Mouse (Mus musculus): Measurements from ENCODE around the gene Gm3453. TPM values are rescaled to one million over a fixed set of nuclear protein-coding genes. Genes with fewer than 3 reads are reported as not detected.
"Not testable (repeated sequence)": the region's sequence is repeated elsewhere in the genome, so short reads cannot be mapped to it uniquely, and the experiment has no call there.

Gm3453 gene
- polyA plus RNA-seq (2012; rRNA removed), result not detected in 2 replicates

DNA sequence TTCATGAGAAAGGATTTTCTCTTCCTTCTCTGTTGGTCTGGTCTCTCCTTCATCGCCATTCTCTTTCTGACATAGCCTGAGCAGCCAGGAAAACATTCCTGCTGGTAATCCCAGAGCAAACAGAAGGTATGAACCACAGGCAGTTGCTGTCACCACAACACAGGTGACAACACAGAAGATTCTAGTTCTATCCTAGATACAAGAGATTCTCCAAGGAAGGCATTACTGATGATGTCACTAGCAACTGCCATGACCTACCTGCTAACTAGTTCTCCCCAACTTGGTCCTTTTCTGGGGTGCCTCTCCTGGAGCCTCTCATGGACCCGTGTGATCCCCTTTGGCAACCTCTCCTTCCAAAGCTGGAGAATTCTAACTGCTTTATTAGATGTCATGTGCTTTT lies at the start of gene Gm3453:
TSS of gene Gm3453 (minus strand) at position 101 of the 400 bp plus-strand sequence.
- not testable (repeated sequence) for H3K4me3 ChIP-seq (ENCODE audit: insufficient read depth, low read length); H3K27ac ChIP-seq (ENCODE audit: insufficient read depth, low read length); H3K4me1 ChIP-seq (ENCODE audit: control insufficient read depth, insufficient read depth, low read length)

DNA sequence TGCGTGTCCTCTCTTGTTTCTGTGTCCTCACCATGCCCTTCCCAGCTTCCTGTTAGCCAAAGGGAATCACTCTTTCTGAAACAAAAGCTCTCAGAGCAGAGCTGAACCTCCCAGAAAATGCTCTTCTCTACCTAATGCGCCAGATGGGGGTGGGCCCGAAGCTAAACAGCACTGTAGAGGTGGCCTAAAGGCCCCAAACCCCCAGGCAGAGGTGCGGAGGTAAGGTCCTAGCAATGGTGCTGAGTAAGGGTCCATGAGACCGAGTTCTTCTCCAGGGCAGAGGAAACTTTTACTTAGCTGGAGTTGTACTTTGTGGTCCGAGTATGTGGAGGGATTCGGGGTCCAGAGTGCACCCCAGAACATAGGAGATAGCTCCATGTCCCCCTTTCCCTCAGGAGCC lies 8.2 kb upstream of the Gm3453 start:
- not testable (repeated sequence) for H3K4me1 ChIP-seq (ENCODE audit: control insufficient read depth, insufficient read depth, low read length); H3K27ac ChIP-seq (ENCODE audit: insufficient read depth, low read length); H3K4me3 ChIP-seq (ENCODE audit: insufficient read depth, low read length)

DNA sequence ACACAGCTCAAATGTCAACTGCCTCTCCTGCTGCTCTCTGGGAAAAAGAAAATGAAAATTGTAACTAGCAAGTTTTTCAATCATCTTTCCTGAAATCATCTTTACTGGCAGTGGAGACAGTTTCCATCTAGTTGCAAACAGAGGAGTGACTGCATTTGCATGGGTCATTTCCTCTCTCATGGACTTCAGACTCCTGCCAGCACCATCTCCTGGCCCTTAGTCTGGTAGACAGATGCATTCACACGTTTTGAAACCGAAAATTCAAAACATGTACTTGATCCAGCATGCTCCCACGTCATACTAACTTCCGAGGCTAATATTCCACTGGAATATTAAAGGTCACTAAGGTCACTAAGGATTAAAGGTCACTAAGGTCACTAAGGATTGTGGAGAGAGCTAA lies 16.5 kb downstream of the Gm3453 start:
- H3K4me1 ChIP-seq (ENCODE audit: control insufficient read depth, insufficient read depth, low read length); H3K4me3 ChIP-seq (ENCODE audit: insufficient read depth, low read length); H3K27ac ChIP-seq (ENCODE audit: insufficient read depth, low read length): not testable (repeated sequence)

DNA sequence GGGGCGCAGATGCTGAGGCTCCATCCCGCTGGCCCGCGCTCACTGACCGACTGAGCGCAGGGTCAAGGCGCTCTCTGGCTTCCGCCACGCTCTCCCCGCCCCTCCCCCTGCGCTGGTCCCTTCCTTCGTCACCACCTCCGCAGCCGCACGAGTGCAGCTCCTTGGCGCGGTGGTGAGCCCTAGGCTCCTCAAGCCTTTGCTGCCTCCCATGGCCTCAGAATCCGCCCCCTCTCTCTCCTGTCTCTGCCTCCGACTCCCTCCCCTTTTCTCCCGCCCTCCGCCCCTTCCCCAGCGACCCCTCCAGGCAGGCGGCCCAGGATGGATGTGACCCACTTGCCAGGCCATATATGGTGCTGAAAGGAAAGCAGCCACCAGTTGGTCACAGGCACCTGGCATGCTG lies 17.3 kb downstream of the Gm3453 start, which contains the start of gene Gm3248:
TSS of gene Gm3248 (minus strand) at position 111 of the 400 bp plus-strand sequence.
- H3K4me1 ChIP-seq (ENCODE audit: control insufficient read depth, insufficient read depth, low read length); H3K27ac ChIP-seq (ENCODE audit: insufficient read depth, low read length): not testable (repeated sequence)
- peak within 1 kb of the TSS; percentile 47 for H3K4me3 ChIP-seq (ENCODE audit: insufficient read depth, low read length)

DNA sequence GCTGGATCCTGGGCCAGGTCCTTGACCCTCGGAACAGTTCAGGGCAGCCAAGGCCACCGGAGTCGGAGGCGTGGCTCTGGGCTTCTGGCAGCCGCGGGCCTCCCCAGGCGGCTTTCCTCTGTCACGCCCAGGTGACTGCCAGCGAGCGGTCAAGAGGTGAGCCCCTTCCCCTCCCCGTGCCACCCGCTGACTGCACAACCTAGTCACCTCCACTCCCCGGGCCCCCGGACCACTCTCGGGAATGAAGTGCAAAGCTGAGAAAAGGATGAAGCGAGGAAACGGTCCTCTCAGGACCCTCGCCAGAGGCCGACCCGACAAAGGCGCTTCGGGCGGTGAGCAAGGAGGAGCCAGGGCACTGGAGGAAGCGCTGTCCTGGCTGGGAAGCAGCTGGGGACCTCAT lies 17.8 kb downstream of the Gm3453 start:
- H3K27ac ChIP-seq (ENCODE audit: insufficient read depth, low read length); H3K4me1 ChIP-seq (ENCODE audit: control insufficient read depth, insufficient read depth, low read length): not testable (repeated sequence)
- H3K4me3 ChIP-seq (ENCODE audit: insufficient read depth, low read length), result peak overlapping the region; percentile 47

DNA sequence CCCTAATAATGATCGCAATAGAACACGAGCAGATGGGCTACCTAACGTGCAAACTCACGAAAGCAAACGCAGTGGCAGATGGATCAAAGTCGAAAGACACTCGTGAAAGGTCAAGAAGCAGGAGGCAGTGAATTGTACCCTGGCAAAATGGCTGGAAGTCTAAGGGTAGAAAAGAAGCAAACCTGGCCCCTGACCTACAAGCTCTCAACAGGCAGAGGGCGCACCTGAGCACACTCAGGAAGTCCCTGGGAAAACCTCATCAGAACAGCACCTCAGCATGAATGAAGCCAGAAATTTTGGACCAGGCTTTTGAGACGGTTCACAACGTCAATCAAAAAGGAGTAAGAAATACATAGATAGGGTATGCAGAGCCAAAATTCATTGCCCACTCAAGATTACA lies 18.5 kb downstream of the Gm3453 start:
- H3K4me3 ChIP-seq (ENCODE audit: insufficient read depth, low read length); H3K27ac ChIP-seq (ENCODE audit: insufficient read depth, low read length): not testable (repeated sequence)

DNA sequence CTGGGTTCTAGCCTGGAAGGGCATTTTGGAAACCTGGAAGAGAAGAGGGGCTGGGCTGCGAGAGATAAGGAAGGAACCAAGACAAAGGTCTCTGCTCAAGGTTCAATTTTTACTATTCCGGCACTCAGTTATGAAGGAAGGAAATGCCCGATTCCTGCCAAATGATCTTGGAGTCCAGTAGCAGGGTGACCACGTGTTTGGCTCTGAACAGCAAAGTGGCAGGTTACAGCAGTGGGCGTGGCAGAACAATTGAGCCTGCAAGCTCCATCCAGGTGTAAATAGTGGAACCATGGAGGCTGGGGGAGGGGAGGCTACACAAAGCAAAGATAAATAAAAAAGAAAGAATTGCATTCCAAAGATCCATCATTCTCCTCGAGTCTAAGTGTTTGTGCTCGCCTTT lies 55.7 kb downstream of the Gm3453 start:
- H3K4me3 ChIP-seq (ENCODE audit: insufficient read depth, low read length); H3K27ac ChIP-seq (ENCODE audit: insufficient read depth, low read length); H3K4me1 ChIP-seq (ENCODE audit: control insufficient read depth, insufficient read depth, low read length): not testable (repeated sequence)

More for the DNA sequence above, 18.5 kb downstream of the Gm3453 start:
- H3K4me1 ChIP-seq (ENCODE audit: control insufficient read depth, insufficient read depth, low read length), result not testable (repeated sequence)

Other genes with a start within 250 kb of the Gm3453 start
- 0.19 and 0.54 TPM in 2 replicates for gene Gm3373, start 237.6 kb downstream of the Gm3453 start, polyA plus RNA-seq (2012; rRNA removed)
- 1.8 and 2.2 TPM in 2 replicates for gene Gm3383, start 171.2 kb downstream of the Gm3453 start, polyA plus RNA-seq (2012; rRNA removed)
- gene Gm3424, start 148.8 kb downstream of the Gm3453 start, polyA plus RNA-seq (2012; rRNA removed), result not detected in 2 replicates
- gene Gm8237, start 98.8 kb downstream of the Gm3453 start, polyA plus RNA-seq (2012; rRNA removed), result 0.15 and 0.31 TPM in 2 replicates
- gene Gm3248, start 17.4 kb downstream of the Gm3453 start, polyA plus RNA-seq (2012; rRNA removed), result 1.3 and 1.5 TPM in 2 replicates
- gene Gm6337, start 79.1 kb upstream of the Gm3453 start, polyA plus RNA-seq (2012; rRNA removed), result not detected in 2 replicates
- 0.35 and 0.44 TPM in 2 replicates for gene Gm8206, start 114.8 kb upstream of the Gm3453 start, polyA plus RNA-seq (2012; rRNA removed)
- 1.6 and 2.1 TPM in 2 replicates for gene Gm3468, start 129.5 kb upstream of the Gm3453 start, polyA plus RNA-seq (2012; rRNA removed)
- not detected in 2 replicates for gene Gm3476, start 146.7 kb upstream of the Gm3453 start, polyA plus RNA-seq (2012; rRNA removed)
- gene Gm21560, start 240.2 kb upstream of the Gm3453 start, polyA plus RNA-seq (2012; rRNA removed), result not detected in 2 replicates